Mouse (Mus musculus) neural tube, embryonic 12.5 days (tissue): Measurements from ENCODE around the gene H2-Aa. TPM values are rescaled to one million over a fixed set of nuclear protein-coding genes. Genes with fewer than 3 reads are reported as not detected.

Experiments used
- ATAC-seq: fragments of 200-750 bp; cut with Nextera tagmentation; 2 replicates; pipeline ENCODE4 v1.8.0; 2017; ENCODE audit warnings: low read depth, mild to moderate bottlenecking, moderate TSS enrichment, moderate library complexity; ENCODE audit not compliant: low FRiP score
- H3K27ac ChIP-seq: fragments of 300-500 bp; sonication (generic); 2 replicates; pipeline ENCODE4 v1.5.1; 2016
- H3K27me3 ChIP-seq: fragments of 300-500 bp; sonication (generic); replicated peaks from 2 replicates; pipeline ENCODE4 v1.6.1; 2016; ENCODE audit warnings: mild to moderate bottlenecking
- H3K36me3 ChIP-seq: fragments of 300-500 bp; sonication (generic); 2 replicates; pipeline ENCODE4 v1.6.1; 2016; ENCODE audit warnings: mild to moderate bottlenecking
- H3K4me1 ChIP-seq: fragments of 300-500 bp; sonication (generic); 2 replicates; pipeline ENCODE4 v1.6.1; 2016
- H3K4me2 ChIP-seq: fragments of 300-500 bp; sonication (generic); replicated peaks from 2 replicates; pipeline ENCODE4 v1.6.1; 2016; ENCODE audit warnings: mild to moderate bottlenecking
- H3K4me3 ChIP-seq: fragments of 300-500 bp; sonication (generic); 2 replicates; pipeline ENCODE4 v1.5.1; 2016
- H3K9ac ChIP-seq: fragments of 300-500 bp; sonication (generic); 2 replicates; pipeline ENCODE4 v1.6.1; 2016; ENCODE audit warnings: mild to moderate bottlenecking
- H3K9me3 ChIP-seq: fragments of 300-500 bp; sonication (generic); 2 replicates; pipeline ENCODE4 v1.6.1; 2016; ENCODE audit warnings: mild to moderate bottlenecking
- WGBS: fragments of 180-500 bp; shearing (Covaris S2); methylation state at CpG from one replicate; pipeline ENCODE4 v1.1.7; 2016; 5-methylcytosine and 5-hydroxymethylcytosine counted together
- polyA plus RNA-seq: library from polyadenylated mRNA; unstranded; fragments of >200 nt; fragmentation: Nextera tagmentation; extraction: Ambion mirVana; gene quantifications from 2 replicates; pipeline ENCODE4 v1.2.1, GENCODE M21; 2016

The H2-Aa gene
- polyA plus RNA-seq, 1 experiment from 2014 or later, result 0.16 TPM

GRCm38 (mm10) chr17:34256501-34256900 lies 31.1 kb downstream of the H2-Aa start:
- Histone ChIP-seq H3K9me3 (no peaks in the 10 kb centered on the region), H3K4me2 (no peak overlapping the region), H3K27me3 (no peaks in the 10 kb centered on the region), H3K4me3 (no peak overlapping the region), H3K27ac (no peak overlapping the region), H3K9ac (no peak overlapping the region), H3K4me1 (no peaks in the 10 kb centered on the region), H3K36me3 (no peaks in the 10 kb centered on the region)
- ATAC-seq, result no peak
- WGBS, result 80% methylated on average over 5 of the region's 5 CpGs

GRCm38 (mm10) chr17:34251666-34252065 lies 36.0 kb downstream of the H2-Aa start:
- 55% methylated on average over 4 of the region's 4 CpGs for WGBS
- Histone ChIP-seq H3K9ac (no peak overlapping the region), H3K4me3 (no peak overlapping the region), H3K4me1 (no peaks in the 10 kb centered on the region), H3K27ac (no peak overlapping the region), H3K9me3 (no peaks in the 10 kb centered on the region), H3K27me3 (no peaks in the 10 kb centered on the region), H3K36me3 (no peaks in the 10 kb centered on the region), H3K4me2 (no peak overlapping the region)
- no peak for ATAC-seq

DNA sequence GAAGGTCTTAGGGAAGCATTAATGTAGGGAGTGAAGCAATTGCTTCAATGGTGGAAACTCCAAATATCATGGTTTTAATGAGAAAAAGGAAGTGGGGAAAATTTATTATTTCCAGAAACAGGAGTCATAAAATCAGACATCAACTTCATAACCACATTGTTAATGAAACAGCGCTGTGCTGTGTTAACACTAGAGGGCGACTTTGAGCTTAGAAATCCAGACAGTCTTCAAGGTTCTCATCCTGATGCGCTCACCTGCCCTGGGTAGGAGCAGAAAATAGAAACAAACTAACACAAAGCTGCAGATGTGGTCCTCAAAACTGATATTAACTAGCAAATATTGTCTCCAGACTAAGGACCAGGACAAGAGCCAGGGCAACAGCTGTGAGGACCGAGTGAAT lies 37.7 kb downstream of the H2-Aa start:
- ATAC-seq, result no peak
- WGBS, result 22% methylated on average over 4 of the region's 4 CpGs
- Histone ChIP-seq H3K4me1 (no peaks in the 10 kb centered on the region), H3K4me2 (no peak overlapping the region), H3K9me3 (no peaks in the 10 kb centered on the region), H3K27ac (no peak overlapping the region), H3K27me3 (no peaks in the 10 kb centered on the region), H3K9ac (no peak overlapping the region), H3K36me3 (no peaks in the 10 kb centered on the region), H3K4me3 (no peak overlapping the region)

DNA sequence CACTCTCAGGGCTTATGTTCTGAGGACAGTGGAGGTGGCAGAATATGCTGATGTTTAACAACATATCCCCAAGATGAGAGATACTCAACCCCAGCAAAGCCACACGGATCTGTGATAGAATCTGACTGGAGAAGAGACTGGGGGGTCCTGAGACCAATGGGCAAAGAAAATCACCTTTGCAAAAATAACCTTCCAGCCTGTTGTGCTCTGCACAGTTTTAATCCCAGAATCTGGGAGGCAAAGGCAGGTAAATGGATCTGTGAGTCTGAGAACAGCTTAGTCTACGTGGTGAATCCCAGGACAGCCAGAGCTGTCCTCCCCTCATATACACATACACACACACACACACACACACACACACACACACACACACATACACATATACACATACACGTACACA lies 38.3 kb downstream of the H2-Aa start:
- H3K27me3 ChIP-seq, result no peaks in the 10 kb centered on the region
- H3K9ac ChIP-seq, result no peak overlapping the region
- H3K27ac ChIP-seq, result no peak overlapping the region
- no peak overlapping the region for H3K4me3 ChIP-seq
- H3K9me3 ChIP-seq, result no peaks in the 10 kb centered on the region
- no peak for ATAC-seq
- no peaks in the 10 kb centered on the region for H3K36me3 ChIP-seq
- no peaks in the 10 kb centered on the region for H3K4me1 ChIP-seq
- H3K4me2 ChIP-seq, result no peak overlapping the region
- WGBS, result 45% methylated on average over 3 of the region's 3 CpGs

- H3K9ac ChIP-seq, result no peak overlapping the region
- 69% methylated on average over 2 of the region's 2 CpGs for WGBS
- H3K27ac ChIP-seq, result no peak overlapping the region
- H3K9me3 ChIP-seq, result no peaks in the 10 kb centered on the region
- no peak for ATAC-seq
- H3K36me3 ChIP-seq, result no peaks in the 10 kb centered on the region
- H3K4me1 ChIP-seq, result no peaks in the 10 kb centered on the region
- H3K27me3 ChIP-seq, result no peaks in the 10 kb centered on the region
- no peak overlapping the region for H3K4me3 ChIP-seq
- H3K4me2 ChIP-seq, result no peak overlapping the region
These were observed 38.9 kb downstream of the H2-Aa start for GRCm38 (mm10) chr17:34248764-34249163.

DNA sequence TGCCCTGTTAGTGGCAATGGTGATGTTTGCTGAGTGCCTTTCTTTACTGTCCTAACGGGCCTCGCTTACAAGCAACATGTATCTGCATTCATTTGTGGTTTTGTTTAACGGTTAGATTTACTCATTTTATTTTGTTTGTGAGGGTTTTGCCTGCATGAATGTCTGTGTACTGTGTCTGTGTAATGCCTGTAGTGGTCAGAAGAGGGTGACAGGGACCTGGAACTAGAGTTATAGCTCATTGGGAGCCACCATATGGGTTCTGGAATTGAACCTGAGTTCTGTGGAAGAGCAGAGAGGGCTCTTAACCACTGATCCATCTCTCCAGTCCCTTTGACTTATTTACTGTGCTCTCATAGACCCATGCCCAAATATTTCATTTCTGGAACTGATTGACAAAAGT lies 40.6 kb downstream of the H2-Aa start:
- H3K9me3 ChIP-seq, result no peaks in the 10 kb centered on the region
- no peak overlapping the region for H3K4me3 ChIP-seq
- H3K27ac ChIP-seq, result no peak overlapping the region
- H3K27me3 ChIP-seq, result no peaks in the 10 kb centered on the region
- H3K4me2 ChIP-seq, result no peak overlapping the region
- no peak overlapping the region for H3K9ac ChIP-seq
- no peaks in the 10 kb centered on the region for H3K36me3 ChIP-seq
- WGBS, result 84% methylated on average over 3 of the region's 3 CpGs
- H3K4me1 ChIP-seq, result no peaks in the 10 kb centered on the region
- ATAC-seq, result no peak

GRCm38 (mm10) chr17:34244656-34245055 lies 43.0 kb downstream of the H2-Aa start:
- no peak overlapping the region for H3K9ac ChIP-seq
- H3K4me1 ChIP-seq, result no peaks in the 10 kb centered on the region
- H3K9me3 ChIP-seq, result no peaks in the 10 kb centered on the region
- ATAC-seq, result no peak
- H3K4me3 ChIP-seq, result no peak overlapping the region
- WGBS, result 75% methylated on average over 4 of the region's 4 CpGs
- H3K36me3 ChIP-seq, result no peaks in the 10 kb centered on the region
- no peak overlapping the region for H3K27ac ChIP-seq
- no peaks in the 10 kb centered on the region for H3K27me3 ChIP-seq
- H3K4me2 ChIP-seq, result no peak overlapping the region

DNA sequence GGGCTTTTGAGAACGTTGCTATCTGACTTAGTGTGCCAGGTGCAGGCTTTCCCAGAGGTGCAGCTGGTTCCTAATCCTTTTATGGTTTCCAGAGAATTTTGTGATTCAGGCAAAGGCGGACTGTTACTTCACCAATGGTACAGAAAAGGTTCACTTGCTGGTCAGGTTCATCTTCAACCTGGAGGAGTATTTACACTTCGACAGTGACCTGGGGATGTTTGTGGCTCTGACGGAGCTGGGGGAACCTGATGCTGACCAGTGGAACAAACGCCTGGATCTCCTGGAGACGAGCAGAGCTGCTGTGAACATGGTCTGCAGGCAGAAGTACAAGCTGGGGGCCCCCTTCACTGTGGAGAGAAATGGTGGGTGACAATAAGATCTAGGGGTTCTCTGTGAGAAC lies 46.7 kb downstream of the H2-Aa start:
- no peak for ATAC-seq
- no peak overlapping the region for H3K9ac ChIP-seq
- H3K9me3 ChIP-seq, result no peaks in the 10 kb centered on the region
- WGBS, result 86% methylated on average over 6 of the region's 6 CpGs
- no peak overlapping the region for H3K27ac ChIP-seq
- H3K36me3 ChIP-seq, result no peaks in the 10 kb centered on the region
- no peak overlapping the region for H3K4me2 ChIP-seq
- no peaks in the 10 kb centered on the region for H3K27me3 ChIP-seq
- no peak overlapping the region for H3K4me3 ChIP-seq
- no peaks in the 10 kb centered on the region for H3K4me1 ChIP-seq

- Histone ChIP-seq H3K4me3 (no peak overlapping the region), H3K9me3 (no peaks in the 10 kb centered on the region), H3K4me2 (no peak overlapping the region), H3K27me3 (no peaks in the 10 kb centered on the region), H3K27ac (no peak overlapping the region), H3K4me1 (no peaks in the 10 kb centered on the region), H3K9ac (no peak overlapping the region), H3K36me3 (no peaks in the 10 kb centered on the region)
- 74% methylated on average over 3 of the region's 3 CpGs for WGBS
- no peak for ATAC-seq
These were observed 47.3 kb downstream of the H2-Aa start for GRCm38 (mm10) chr17:34240366-34240765.

DNA sequence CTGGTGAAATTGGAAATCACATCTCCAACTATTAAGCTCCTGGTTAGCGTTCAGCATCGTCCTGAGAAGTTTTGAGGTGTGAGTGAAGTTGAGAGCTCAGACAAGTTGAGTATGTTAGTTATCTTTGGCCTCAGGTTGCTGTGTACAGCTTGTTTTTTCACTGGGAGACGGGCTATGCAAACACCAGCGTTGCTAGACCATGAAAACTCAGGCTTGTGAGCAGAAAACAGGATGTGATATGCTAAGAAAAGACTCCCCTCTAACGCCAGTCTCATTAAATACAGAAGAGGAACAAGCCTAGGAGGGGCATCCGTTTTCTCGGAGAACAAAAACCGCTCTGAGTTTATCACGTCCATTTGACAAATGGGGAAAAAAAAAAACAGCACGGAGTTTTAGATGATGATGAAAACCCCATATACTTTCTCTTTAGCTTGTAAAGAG lies 48.0 kb downstream of the H2-Aa start:
- no peak overlapping the region for H3K27ac ChIP-seq
- ATAC-seq, result no peak
- H3K27me3 ChIP-seq, result no peaks in the 10 kb centered on the region
- no peaks in the 10 kb centered on the region for H3K36me3 ChIP-seq
- H3K9ac ChIP-seq, result no peak overlapping the region
- no peak overlapping the region for H3K4me3 ChIP-seq
- H3K9me3 ChIP-seq, result no peaks in the 10 kb centered on the region
- 81% methylated on average over 10 of the region's 10 CpGs for WGBS
- H3K4me1 ChIP-seq, result no peaks in the 10 kb centered on the region
- no peak overlapping the region for H3K4me2 ChIP-seq

GRCm38 (mm10) chr17:34238706-34239105 lies 48.9 kb downstream of the H2-Aa start, which contains the start of gene H2-Ob:
Gene H2-Ob, plus strand, starts transcription at chr17:34238903.
- Histone ChIP-seq H3K27me3 (no peaks in the 10 kb centered on the region), H3K4me3 (no peak within 1 kb of the TSS)

DNA sequence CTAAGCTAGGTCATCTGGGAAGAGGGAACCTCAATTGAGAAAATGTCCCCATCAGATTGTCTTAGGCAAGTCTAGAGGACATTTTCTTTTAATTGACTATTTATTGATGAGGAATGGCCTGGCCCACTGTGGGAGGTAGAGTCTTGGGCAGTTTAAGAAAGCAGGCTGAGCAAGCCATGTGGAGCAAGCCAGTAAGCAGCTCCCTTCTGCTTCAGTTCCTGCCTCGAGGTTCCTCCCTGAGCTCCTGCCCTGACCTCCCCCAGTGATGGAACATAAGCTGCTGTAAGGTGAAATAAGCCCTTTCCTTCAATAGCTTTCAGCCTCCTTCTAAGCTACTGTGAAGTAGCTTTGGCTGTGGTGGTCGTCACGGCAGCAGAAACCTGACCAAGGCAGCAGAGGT lies 49.9 kb downstream of the H2-Aa start:
- H3K4me3 ChIP-seq, result no peak overlapping the region
- H3K36me3 ChIP-seq, result no peaks in the 10 kb centered on the region
- no peak overlapping the region for H3K4me2 ChIP-seq
- ATAC-seq, result no peak
- H3K27me3 ChIP-seq, result no peaks in the 10 kb centered on the region
- no peak overlapping the region for H3K27ac ChIP-seq
- 74% methylated on average over 3 of the region's 3 CpGs for WGBS
- H3K4me1 ChIP-seq, result no peaks in the 10 kb centered on the region
- no peaks in the 10 kb centered on the region for H3K9me3 ChIP-seq
- no peak overlapping the region for H3K9ac ChIP-seq

More at GRCm38 (mm10) chr17:34238706-34239105, 48.9 kb downstream of the H2-Aa start, which contains the start of gene H2-Ob:
- Histone ChIP-seq H3K36me3 (no peaks in the 10 kb centered on the region), H3K4me2 (no peak within 1 kb of the TSS), H3K4me1 (no peaks in the 10 kb centered on the region), H3K27ac (no peak within 1 kb of the TSS), H3K9ac (no peak within 1 kb of the TSS), H3K9me3 (no peaks in the 10 kb centered on the region)
- WGBS, result 57% methylated on average over 3 of the region's 3 CpGs
- ATAC-seq, result no peak

- Histone ChIP-seq H3K27me3 (no peaks in the 10 kb centered on the region), H3K27ac (no peak overlapping the region), H3K9me3 (no peaks in the 10 kb centered on the region), H3K4me1 (no peaks in the 10 kb centered on the region), H3K9ac (no peak overlapping the region), H3K4me3 (no peak overlapping the region), H3K4me2 (no peak overlapping the region), H3K36me3 (no peaks in the 10 kb centered on the region)
- 88% methylated on average over 5 of the region's 5 CpGs for WGBS
- ATAC-seq, result no peak
These were observed 50.9 kb downstream of the H2-Aa start for GRCm38 (mm10) chr17:34236691-34237090.
